Mouse (Mus musculus): ENCODE data around the gene Polrmt.

The Polrmt gene

GRCm38 (mm10) chr10:79740863-79741262, 5.5 kb downstream of the Polrmt start:
- no peak for DNase-seq

- DNase-seq = no peak
Measured at GRCm38 (mm10) chr10:79739234-79739633, 7.1 kb downstream of the Polrmt start.

- DNase-seq = no peak
Measured at GRCm38 (mm10) chr10:79738259-79738658, 8.1 kb downstream of the Polrmt start.

- no peak for DNase-seq
Measured at GRCm38 (mm10) chr10:79736706-79737105, 9.7 kb downstream of the Polrmt start.

GRCm38 (mm10) chr10:79735361-79735760, 11.0 kb downstream of the Polrmt start:
- no peak for DNase-seq

GRCm38 (mm10) chr10:79733847-79734246, 12.5 kb downstream of the Polrmt start:
- DNase-seq = no peak

GRCm38 (mm10) chr10:79732500-79732899, 13.9 kb downstream of the Polrmt start:
- no peak for DNase-seq

- DNase-seq = peak; percentile 79
Measured at GRCm38 (mm10) chr10:79729357-79729965, 16.9 kb downstream of the Polrmt start.

- peak; percentile 74 for DNase-seq
Measured at GRCm38 (mm10) chr10:79728323-79729249, 17.8 kb downstream of the Polrmt start.

- DNase-seq = no peak
Measured at GRCm38 (mm10) chr10:79726090-79726489, 20.3 kb downstream of the Polrmt start.

GRCm38 (mm10) chr10:79723692-79724091, 22.7 kb downstream of the Polrmt start:
- no peak for DNase-seq

GRCm38 (mm10) chr10:79723047-79723446, 23.3 kb downstream of the Polrmt start:
- no peak for DNase-seq

- DNase-seq = no peak
Measured at GRCm38 (mm10) chr10:79721089-79721488, 25.3 kb downstream of the Polrmt start.

GRCm38 (mm10) chr10:79717640-79718357, 28.6 kb downstream of the Polrmt start:
- no peak for DNase-seq

- peak; percentile 68 for DNase-seq
Measured at GRCm38 (mm10) chr10:79716988-79717355, 29.4 kb downstream of the Polrmt start.

- no peak for DNase-seq
Measured at GRCm38 (mm10) chr10:79716254-79716987, 30.0 kb downstream of the Polrmt start, which contains the start of gene Hcn2. Gene Hcn2 (plus strand): TSS chr10:79716634.

- DNase-seq = no peak
Measured at GRCm38 (mm10) chr10:79714996-79715395, 31.4 kb downstream of the Polrmt start.

- no peak for DNase-seq
Measured at GRCm38 (mm10) chr10:79713163-79713562, 33.2 kb downstream of the Polrmt start.

GRCm38 (mm10) chr10:79712499-79713126, 33.8 kb downstream of the Polrmt start:
- peak; percentile 84 for DNase-seq

GRCm38 (mm10) chr10:79712029-79712428, 34.4 kb downstream of the Polrmt start:
- DNase-seq = no peak

GRCm38 (mm10) chr10:79709307-79709706, 37.1 kb downstream of the Polrmt start:
- no peak for DNase-seq

GRCm38 (mm10) chr10:79708668-79709067, 37.7 kb downstream of the Polrmt start:
- DNase-seq = no peak

Data from right cerebral cortex, adult 18-20 months (tissue).